Mouse (Mus musculus) embryonic facial prominence, embryonic 11.5 days (tissue): ENCODE results near the gene Pcbd1. TPM values are rescaled to one million over a fixed set of nuclear protein-coding genes. Genes with fewer than 3 reads are reported as not detected.

Source experiments
- ATAC-seq: fragments of 200-750 bp; cut with Nextera tagmentation; replicated peaks from 2 replicates; pipeline ENCODE4 v1.8.0; 2017; ENCODE audit warnings: low read depth; ENCODE audit not compliant: insufficient number of reproducible peaks, low FRiP score, low TSS enrichment
- DNase-seq: peaks from one replicate; pipeline ENCODE4 v3.0.0-alpha.2; 2015; ENCODE audit warnings: low spot score
- H3K27ac ChIP-seq: fragments of 300-500 bp; sonication (generic); replicated peaks from 2 replicates; pipeline ENCODE4 v1.5.1; 2014; ENCODE audit warnings: mild to moderate bottlenecking, low read depth, low read length, control low read depth
- H3K27me3 ChIP-seq: fragments of 300-500 bp; sonication (generic); 2 replicates; pipeline ENCODE4 v1.6.1; 2014; ENCODE audit warnings: mild to moderate bottlenecking, low read length, moderate library complexity, mixed read lengths; ENCODE audit not compliant: control insufficient read depth, insufficient read depth
- H3K36me3 ChIP-seq: fragments of 300-500 bp; sonication (generic); replicated peaks from 2 replicates; pipeline ENCODE4 v1.6.1; 2014; ENCODE audit warnings: low read depth, mild to moderate bottlenecking, low read length, moderate library complexity, mixed read lengths; ENCODE audit not compliant: control insufficient read depth, insufficient read depth
- H3K4me1 ChIP-seq: fragments of 300-500 bp; sonication (generic); 2 replicates; pipeline ENCODE4 v1.6.1; 2014; ENCODE audit warnings: low read length, mixed read lengths; ENCODE audit not compliant: control insufficient read depth, insufficient read depth
- H3K4me2 ChIP-seq: fragments of 300-500 bp; sonication (generic); 2 replicates; pipeline ENCODE4 v1.6.1; 2014; ENCODE audit warnings: low read depth, mild to moderate bottlenecking, control low read depth, low read length, moderate library complexity
- H3K4me3 ChIP-seq: fragments of 300-500 bp; sonication (generic); 2 replicates; pipeline ENCODE4 v1.5.1; 2014; ENCODE audit warnings: low read depth, low read length, control low read depth
- H3K9ac ChIP-seq: fragments of 300-500 bp; sonication (generic); replicated peaks from 2 replicates; pipeline ENCODE4 v1.6.1; 2014; ENCODE audit warnings: mild to moderate bottlenecking, control low read depth, low read length
- H3K9me3 ChIP-seq: fragments of 300-500 bp; sonication (generic); replicated peaks from 2 replicates; pipeline ENCODE4 v1.6.1; 2016; ENCODE audit warnings: mild to moderate bottlenecking, low read length, inconsistent platforms, mixed read lengths; ENCODE audit not compliant: control insufficient read depth
- WGBS: fragments of 180-500 bp; shearing (Covaris S2); extraction: QIAGEN DNeasy Blood & Tissue Kit; methylation state at CpG from one replicate; pipeline ENCODE4 v1.1.7; 2014; 5-methylcytosine and 5-hydroxymethylcytosine counted together
- microRNA-seq: library from miRNA; unstranded; fragments of <30 nt; microRNA quantifications from one replicate; pipeline ENCODE4, GENCODE M21; 2016; ENCODE audit warnings: borderline number of aligned reads
- polyA plus RNA-seq: library from polyadenylated mRNA; unstranded; fragments of >200 nt; fragmentation: Nextera tagmentation; extraction: Ambion mirVana; gene quantifications from 2 replicates; pipeline ENCODE4 v1.2.1, GENCODE M21; 2014

The Pcbd1 gene
- polyA plus RNA-seq, 1 experiment from 2014 or later, result 16.4 TPM

DNA sequence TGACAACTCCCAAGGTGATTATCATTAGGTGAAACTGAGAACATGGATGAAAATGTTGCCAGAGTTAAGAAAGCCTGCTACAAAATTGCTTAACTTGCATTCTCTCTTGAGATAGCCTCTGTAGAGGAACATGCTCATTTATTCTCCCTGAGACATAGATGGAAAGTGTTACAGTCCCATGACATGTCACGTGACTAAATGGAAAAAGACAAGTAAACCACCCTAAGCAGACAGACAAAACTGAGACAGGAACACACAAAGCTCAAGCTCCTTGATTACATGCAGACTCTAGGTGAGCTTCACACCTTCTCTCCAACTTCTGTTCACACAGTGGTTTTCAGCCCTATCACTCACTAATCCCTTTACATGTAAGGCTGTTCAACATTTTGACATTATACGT lies 54.2 kb downstream of the Pcbd1 start:
- no peaks in the 10 kb centered on the region for H3K27me3 ChIP-seq

More for the DNA sequence above, 54.2 kb downstream of the Pcbd1 start:
- Histone ChIP-seq H3K9me3 (no peaks in the 10 kb centered on the region), H3K4me3 (no peak overlapping the region), H3K9ac (no peak overlapping the region), H3K27ac (no peak overlapping the region), H3K4me2 (no peak overlapping the region), H3K36me3 (no peaks in the 10 kb centered on the region), H3K4me1 (no peaks in the 10 kb centered on the region)
- no peak for ATAC-seq
- WGBS, result 91% methylated on average over 2 of the region's 2 CpGs
- DNase-seq, result no peak

Small RNA genes lying within 50 kb of the gene (microRNA-seq; reads per million reads assigned to microRNA genes)
- not detected for gene Gm44308

Other genes with a start within 250 kb of the Pcbd1 start
- 88.5 and 92.4 TPM in 2 replicates for gene Sgpl1, start 58.4 kb downstream of the Pcbd1 start, polyA plus RNA-seq
- gene Tbata, start 82.6 kb downstream of the Pcbd1 start, polyA plus RNA-seq, result not detected in 2 replicates
- 0.27 and 0.64 TPM in 2 replicates for gene Adamts14, start 184.1 kb downstream of the Pcbd1 start, polyA plus RNA-seq
- not detected in 2 replicates for gene Prf1, start 208.5 kb downstream of the Pcbd1 start, polyA plus RNA-seq